Comparison of ENCODE assay signal across 12 mouse cellular contexts in genomic region chr2:35775651-35776055, GRCm38 (mm10).
A peak's percentile ranks its signal among the peaks of the same experiment; 100 is the strongest.
DNase-seq lines count a peak whose midpoint lies in the region; ATAC-seq and TF ChIP-seq lines count a peak whose summit lies in the region.
"Had no signal": no experiment of that assay in that cellular context is flagged by ENCODE, and none has a peak within 500 bp of the region (broad histone marks: within the 10 kb centered on the region; RNA-seq: fewer than 3 reads in every experiment).

No protein-coding gene starts in this region.

- peak; percentile 12 for DNase-seq in forebrain, postnatal 0 days
- no peak for DNase-seq in forebrain, embryonic 10.5 days (ENCODE audit: extremely low spot score, low spot score)
- peak; percentile 47 for DNase-seq in lung, embryonic 14.5 days
- no peak for DNase-seq in lung, adult 2 months
- DNase-seq in lung, postnatal 0 days (ENCODE audit: low spot score): peak; percentile 40
- DNase-seq in adrenal gland, adult 8-10 months: no peak
- no peak for DNase-seq in embryo, embryonic 9.5 days (ENCODE audit: extremely low spot score)
- DNase-seq: adrenal gland, postnatal 10 days; cerebellum, adult 11-12 months had no signal

- 60% methylated on average over 5 of the region's 5 CpGs for WGBS in forebrain, postnatal 0 days
- 78% methylated on average over 5 of the region's 5 CpGs for WGBS in forebrain, embryonic 10.5 days
- 27% methylated on average over 5 of the region's 5 CpGs for WGBS in lung, embryonic 14.5 days
- WGBS in lung, adult 2 months: 38% methylated on average over 5 of the region's 5 CpGs
- WGBS in heart, embryonic 11.5 days (ENCODE audit: insufficient replicate concordance): 10% methylated on average over 5 of the region's 5 CpGs
- 32% methylated on average over 5 of the region's 5 CpGs for WGBS in lung, postnatal 0 days

- no peaks in the 10 kb centered on the region for H3K36me3 ChIP-seq in forebrain, postnatal 0 days (ENCODE audit: insufficient read depth)
- H3K36me3 ChIP-seq in forebrain, embryonic 10.5 days (replicated peaks): no peaks in the 10 kb centered on the region
- no peaks in the 10 kb centered on the region for H3K36me3 ChIP-seq in lung, embryonic 14.5 days (ENCODE audit: insufficient read depth)
- H3K36me3 ChIP-seq in heart, embryonic 11.5 days (ENCODE audit: control insufficient read depth, insufficient read depth, low read length): no peaks in the 10 kb centered on the region
- no peaks in the 10 kb centered on the region for H3K36me3 ChIP-seq in lung, postnatal 0 days (ENCODE audit: insufficient read depth, low read length)
- H3K36me3 ChIP-seq: embryonic facial prominence, embryonic 12.5 days had no signal

- H3K9ac ChIP-seq in forebrain, postnatal 0 days: no peak overlapping the region
- H3K9ac ChIP-seq in lung, embryonic 14.5 days: no peak overlapping the region
- H3K9ac ChIP-seq in heart, embryonic 11.5 days (ENCODE audit: low read depth, low read length): no peak overlapping the region
- H3K9ac ChIP-seq in lung, postnatal 0 days (replicated peaks; ENCODE audit: low read depth): no peak overlapping the region
- H3K9ac ChIP-seq: embryonic facial prominence, embryonic 12.5 days had no signal

- no peak for TF ChIP-seq POLR2A in lung, adult 2 months (IDR thresholded peaks at IDR 0.05; ENCODE audit: borderline replicate concordance, extremely low read depth, low read depth, low read length)

- no peak overlapping the region for H3K4me2 ChIP-seq in forebrain, postnatal 0 days (ENCODE audit: low read depth)
- H3K4me2 ChIP-seq in lung, embryonic 14.5 days: no peak overlapping the region
- H3K4me2 ChIP-seq in heart, embryonic 11.5 days: peak overlapping the region; percentile 32
- H3K4me2 ChIP-seq in lung, postnatal 0 days (replicated peaks; ENCODE audit: low read depth, low read length): no peak overlapping the region
- H3K4me2 ChIP-seq: embryonic facial prominence, embryonic 12.5 days; liver, embryonic 11.5 days had no signal

- no peak for TF ChIP-seq EP300 in lung, postnatal 0 days (IDR thresholded peaks at IDR 0.05)

- no peak overlapping the region for H3K27ac ChIP-seq in forebrain, postnatal 0 days (ENCODE audit: low read depth, low read length)
- H3K27ac ChIP-seq in forebrain, embryonic 10.5 days: no peak overlapping the region
- no peak overlapping the region for H3K27ac ChIP-seq in lung, embryonic 14.5 days (ENCODE audit: low read depth)
- H3K27ac ChIP-seq in heart, embryonic 11.5 days (ENCODE audit: low read depth, low read length): peak overlapping the region; percentile 66
- H3K27ac ChIP-seq in lung, postnatal 0 days (ENCODE audit: low read length): no peak overlapping the region
- H3K27ac ChIP-seq: embryonic facial prominence, embryonic 12.5 days had no signal

- no peaks in the 10 kb centered on the region for H3K27me3 ChIP-seq in forebrain, postnatal 0 days (ENCODE audit: insufficient read depth, low read length)
- no peaks in the 10 kb centered on the region for H3K27me3 ChIP-seq in forebrain, embryonic 10.5 days (ENCODE audit: poor library complexity, severe bottlenecking)
- no peaks in the 10 kb centered on the region for H3K27me3 ChIP-seq in lung, embryonic 14.5 days (ENCODE audit: insufficient read depth, low read length)
- no peaks in the 10 kb centered on the region for H3K27me3 ChIP-seq in heart, embryonic 11.5 days (ENCODE audit: control insufficient read depth, insufficient read depth, low read length)
- H3K27me3 ChIP-seq in lung, postnatal 0 days (replicated peaks; ENCODE audit: insufficient read depth, low read length): no peaks in the 10 kb centered on the region
- H3K27me3 ChIP-seq: embryonic facial prominence, embryonic 12.5 days had no signal

- ATAC-seq in forebrain, postnatal 0 days: peak; percentile 21; the same call in 1 of the 2 replicates
- peak; percentile 76; the same call in 1 of the 2 replicates for ATAC-seq in lung, embryonic 14.5 days (ENCODE audit: insufficient read depth)
- ATAC-seq in heart, embryonic 11.5 days (replicated peaks; ENCODE audit: insufficient number of reproducible peaks, low FRiP score, low TSS enrichment): peak; percentile 70
- ATAC-seq in lung, postnatal 0 days: peak; percentile 63

- H3K4me1 ChIP-seq in forebrain, postnatal 0 days (ENCODE audit: insufficient read depth): no peaks in the 10 kb centered on the region
- peaks cover 4% of the 10 kb centered on the region; the same call in 1 of the 2 replicates for H3K4me1 ChIP-seq in forebrain, embryonic 10.5 days
- 0 out of 2 replicates have a peak, but pooled peaks cover 6% of the 10 kb centered on the region for H3K4me1 ChIP-seq in lung, embryonic 14.5 days (ENCODE audit: insufficient read depth)
- H3K4me1 ChIP-seq in lung, adult 2 months (ENCODE audit: control insufficient read depth, insufficient read depth, low read length): no peaks in the 10 kb centered on the region
- peaks cover 28% of the 10 kb centered on the region for H3K4me1 ChIP-seq in heart, embryonic 11.5 days (ENCODE audit: control insufficient read depth, insufficient read depth, low read length)
- H3K4me1 ChIP-seq in lung, postnatal 0 days (ENCODE audit: insufficient read depth, low read depth, low read length): no peaks in the 10 kb centered on the region
- H3K4me1 ChIP-seq: embryonic facial prominence, embryonic 12.5 days had no signal

- no peak for TF ChIP-seq CTCF in forebrain, postnatal 0 days (IDR thresholded peaks at IDR 0.05; ENCODE audit: low read depth)
- no peak for TF ChIP-seq CTCF in lung, embryonic 14.5 days (IDR thresholded peaks at IDR 0.05; ENCODE audit: low read depth)
- no peak for TF ChIP-seq CTCF in lung, adult 2 months (IDR thresholded peaks at IDR 0.05; ENCODE audit: insufficient read depth, low read length)
- TF ChIP-seq CTCF in lung, postnatal 0 days (IDR thresholded peaks at IDR 0.05): no peak

- H3K9me3 ChIP-seq in forebrain, postnatal 0 days (ENCODE audit: low read length): no peaks in the 10 kb centered on the region
- no peaks in the 10 kb centered on the region for H3K9me3 ChIP-seq in forebrain, embryonic 10.5 days
- H3K9me3 ChIP-seq in lung, embryonic 14.5 days (ENCODE audit: low read depth, low read length): no peaks in the 10 kb centered on the region
- H3K9me3 ChIP-seq in heart, embryonic 11.5 days (replicated peaks; ENCODE audit: control insufficient read depth, low read length): no peaks in the 10 kb centered on the region
- H3K9me3 ChIP-seq in lung, postnatal 0 days (ENCODE audit: low read length): no peaks in the 10 kb centered on the region
- H3K9me3 ChIP-seq: embryonic facial prominence, embryonic 12.5 days had no signal

- no peak overlapping the region for H3K4me3 ChIP-seq in forebrain, postnatal 0 days (ENCODE audit: low read depth, low read length)
- no peak overlapping the region for H3K4me3 ChIP-seq in forebrain, embryonic 10.5 days
- H3K4me3 ChIP-seq in lung, embryonic 14.5 days (ENCODE audit: low read depth, low read length): no peak overlapping the region
- H3K4me3 ChIP-seq in lung, adult 2 months (replicated peaks; ENCODE audit: extremely low read depth, low read depth, low read length): no peak overlapping the region
- H3K4me3 ChIP-seq in heart, embryonic 11.5 days (ENCODE audit: low read depth, low read length): no peak overlapping the region
- H3K4me3 ChIP-seq in lung, postnatal 0 days (ENCODE audit: low read depth, low read length): no peak overlapping the region
- H3K4me3 ChIP-seq: embryonic facial prominence, embryonic 12.5 days had no signal

Comparison
In these comparisons a context has a peak if more than half of its experiments do, and no peak if none do; other contexts are left out.
1. DNase-seq: peak in forebrain, postnatal 0 days (single experiment), lung, embryonic 14.5 days (single experiment) and lung, postnatal 0 days (single experiment); none in forebrain, embryonic 10.5 days (single experiment), lung, adult 2 months (single experiment), adrenal gland, adult 8-10 months (single experiment) and embryo, embryonic 9.5 days (single experiment).
2. ATAC-seq: peak in every context shown above with its lines; median percentile 76 in lung, embryonic 14.5 days; 70 in heart, embryonic 11.5 days; 63 in lung, postnatal 0 days; 21 in forebrain, postnatal 0 days.